Mouse (Mus musculus) embryonic facial prominence, embryonic 11.5 days (tissue): ENCODE measurements around the gene Il17rd. TPM values are rescaled to one million over a fixed set of nuclear protein-coding genes. Genes with fewer than 3 reads are reported as not detected.

ENCODE experiments used
- ATAC-seq: fragments of 200-750 bp; cut with Nextera tagmentation; replicated peaks from 2 replicates; pipeline ENCODE4 v1.8.0; 2017; ENCODE audit warnings: low read depth; ENCODE audit not compliant: insufficient number of reproducible peaks, low FRiP score, low TSS enrichment
- DNase-seq: peaks from one replicate; pipeline ENCODE4 v3.0.0-alpha.2; 2015; ENCODE audit warnings: low spot score
- H3K27ac ChIP-seq: fragments of 300-500 bp; sonication (generic); replicated peaks from 2 replicates; pipeline ENCODE4 v1.5.1; 2014; ENCODE audit warnings: mild to moderate bottlenecking, low read depth, low read length, control low read depth
- H3K27me3 ChIP-seq: fragments of 300-500 bp; sonication (generic); 2 replicates; pipeline ENCODE4 v1.6.1; 2014; ENCODE audit warnings: mild to moderate bottlenecking, low read length, moderate library complexity, mixed read lengths; ENCODE audit not compliant: control insufficient read depth, insufficient read depth
- H3K36me3 ChIP-seq: fragments of 300-500 bp; sonication (generic); replicated peaks from 2 replicates; pipeline ENCODE4 v1.6.1; 2014; ENCODE audit warnings: low read depth, mild to moderate bottlenecking, low read length, moderate library complexity, mixed read lengths; ENCODE audit not compliant: control insufficient read depth, insufficient read depth
- H3K4me1 ChIP-seq: fragments of 300-500 bp; sonication (generic); 2 replicates; pipeline ENCODE4 v1.6.1; 2014; ENCODE audit warnings: low read length, mixed read lengths; ENCODE audit not compliant: control insufficient read depth, insufficient read depth
- H3K4me2 ChIP-seq: fragments of 300-500 bp; sonication (generic); 2 replicates; pipeline ENCODE4 v1.6.1; 2014; ENCODE audit warnings: low read depth, mild to moderate bottlenecking, control low read depth, low read length, moderate library complexity
- H3K4me3 ChIP-seq: fragments of 300-500 bp; sonication (generic); 2 replicates; pipeline ENCODE4 v1.5.1; 2014; ENCODE audit warnings: low read depth, low read length, control low read depth
- H3K9ac ChIP-seq: fragments of 300-500 bp; sonication (generic); replicated peaks from 2 replicates; pipeline ENCODE4 v1.6.1; 2014; ENCODE audit warnings: mild to moderate bottlenecking, control low read depth, low read length
- H3K9me3 ChIP-seq: fragments of 300-500 bp; sonication (generic); replicated peaks from 2 replicates; pipeline ENCODE4 v1.6.1; 2016; ENCODE audit warnings: mild to moderate bottlenecking, low read length, inconsistent platforms, mixed read lengths; ENCODE audit not compliant: control insufficient read depth
- WGBS: fragments of 180-500 bp; shearing (Covaris S2); extraction: QIAGEN DNeasy Blood & Tissue Kit; methylation state at CpG from one replicate; pipeline ENCODE4 v1.1.7; 2014; 5-methylcytosine and 5-hydroxymethylcytosine counted together
- polyA plus RNA-seq: library from polyadenylated mRNA; unstranded; fragments of >200 nt; fragmentation: Nextera tagmentation; extraction: Ambion mirVana; gene quantifications from 2 replicates; pipeline ENCODE4 v1.2.1, GENCODE M21; 2014

Il17rd gene
- polyA plus RNA-seq, 1 experiment from 2014 or later = 6.9 TPM

DNA sequence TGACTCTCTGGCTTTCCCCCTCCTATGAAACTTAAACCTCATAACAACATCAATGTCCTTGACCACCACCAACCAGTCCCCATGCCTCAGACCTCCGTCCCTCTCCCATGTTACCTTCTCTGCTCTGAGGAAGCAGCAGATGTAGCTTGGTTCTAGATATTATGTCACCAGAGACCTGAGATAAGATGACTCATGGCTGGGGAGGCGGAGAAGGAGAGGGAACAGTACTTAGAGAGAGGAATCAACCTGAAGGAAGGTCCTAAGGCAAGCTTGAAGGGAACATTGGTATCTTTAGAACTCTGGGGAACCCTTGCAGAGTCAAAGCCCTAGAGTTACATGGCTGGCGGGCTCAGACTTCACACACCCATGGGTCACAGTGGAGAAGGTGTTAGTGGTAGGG, 101.2 kb downstream of the Il17rd start:
- H3K27me3 ChIP-seq = no peaks in the 10 kb centered on the region
- H3K36me3 ChIP-seq = no peaks in the 10 kb centered on the region
- no peaks in the 10 kb centered on the region for H3K9me3 ChIP-seq
- no peak for ATAC-seq
- H3K9ac ChIP-seq = no peak overlapping the region
- DNase-seq = no peak
- H3K27ac ChIP-seq = no peak overlapping the region
- no peak overlapping the region for H3K4me2 ChIP-seq
- H3K4me3 ChIP-seq = no peak overlapping the region
- WGBS = 88% methylated on average over 3 of the region's 3 CpGs
- no peaks in the 10 kb centered on the region for H3K4me1 ChIP-seq

DNA sequence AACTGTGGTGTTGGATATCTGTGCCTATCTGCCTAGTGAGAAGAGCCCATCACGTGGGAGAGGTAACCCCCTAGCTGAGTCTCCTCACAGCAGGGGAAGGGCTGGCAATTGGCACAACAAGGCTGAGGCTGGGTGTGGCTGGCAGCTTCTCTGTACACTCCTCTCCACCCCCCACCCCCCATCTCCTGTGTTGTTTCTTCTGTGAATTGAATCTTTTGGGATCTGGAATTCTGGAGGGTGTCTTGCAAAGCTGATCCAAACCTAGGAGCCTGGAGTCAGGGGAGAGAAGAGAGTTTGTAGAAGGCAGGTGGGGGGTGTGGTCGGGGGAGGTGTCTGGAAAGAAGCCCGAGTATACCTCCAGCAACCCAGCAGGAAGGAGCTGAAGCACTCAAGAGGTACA, 102.7 kb downstream of the Il17rd start:
- Histone ChIP-seq H3K9ac (no peak overlapping the region), H3K27me3 (no peaks in the 10 kb centered on the region), H3K4me2 (no peak overlapping the region), H3K36me3 (no peaks in the 10 kb centered on the region), H3K4me1 (no peaks in the 10 kb centered on the region), H3K27ac (no peak overlapping the region), H3K4me3 (no peak overlapping the region), H3K9me3 (no peaks in the 10 kb centered on the region)
- ATAC-seq (no peak), DNase-seq (no peak)
- 21% methylated on average over 3 of the region's 3 CpGs for WGBS

DNA sequence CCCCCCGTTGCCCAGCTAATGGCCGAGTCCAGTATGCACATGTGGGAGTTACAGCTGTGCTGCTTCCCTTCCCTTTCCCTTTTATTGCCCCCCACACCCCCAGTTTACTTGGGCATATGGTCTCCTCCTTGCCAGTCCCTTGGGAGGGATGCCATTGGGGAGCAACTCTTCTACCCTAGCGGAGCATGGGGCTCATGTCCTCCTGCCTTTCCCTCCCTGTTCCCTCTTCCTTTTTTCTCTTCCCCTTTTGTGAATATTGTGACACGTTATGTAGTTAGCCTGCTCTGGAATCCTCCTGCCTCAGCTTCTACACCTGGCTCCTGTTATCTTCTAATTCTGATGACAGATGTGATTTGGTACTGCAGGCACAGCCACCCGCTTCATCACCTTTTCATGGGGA, 103.9 kb downstream of the Il17rd start:
- no peak overlapping the region for H3K9ac ChIP-seq
- no peaks in the 10 kb centered on the region for H3K27me3 ChIP-seq
- H3K9me3 ChIP-seq = no peaks in the 10 kb centered on the region
- no peak overlapping the region for H3K4me2 ChIP-seq
- H3K4me3 ChIP-seq = no peak overlapping the region
- H3K27ac ChIP-seq = no peak overlapping the region
- DNase-seq (no peak), ATAC-seq (no peak)
- WGBS = 88% methylated on average over 5 of the region's 5 CpGs
- H3K36me3 ChIP-seq = no peaks in the 10 kb centered on the region
- H3K4me1 ChIP-seq = no peaks in the 10 kb centered on the region

DNA sequence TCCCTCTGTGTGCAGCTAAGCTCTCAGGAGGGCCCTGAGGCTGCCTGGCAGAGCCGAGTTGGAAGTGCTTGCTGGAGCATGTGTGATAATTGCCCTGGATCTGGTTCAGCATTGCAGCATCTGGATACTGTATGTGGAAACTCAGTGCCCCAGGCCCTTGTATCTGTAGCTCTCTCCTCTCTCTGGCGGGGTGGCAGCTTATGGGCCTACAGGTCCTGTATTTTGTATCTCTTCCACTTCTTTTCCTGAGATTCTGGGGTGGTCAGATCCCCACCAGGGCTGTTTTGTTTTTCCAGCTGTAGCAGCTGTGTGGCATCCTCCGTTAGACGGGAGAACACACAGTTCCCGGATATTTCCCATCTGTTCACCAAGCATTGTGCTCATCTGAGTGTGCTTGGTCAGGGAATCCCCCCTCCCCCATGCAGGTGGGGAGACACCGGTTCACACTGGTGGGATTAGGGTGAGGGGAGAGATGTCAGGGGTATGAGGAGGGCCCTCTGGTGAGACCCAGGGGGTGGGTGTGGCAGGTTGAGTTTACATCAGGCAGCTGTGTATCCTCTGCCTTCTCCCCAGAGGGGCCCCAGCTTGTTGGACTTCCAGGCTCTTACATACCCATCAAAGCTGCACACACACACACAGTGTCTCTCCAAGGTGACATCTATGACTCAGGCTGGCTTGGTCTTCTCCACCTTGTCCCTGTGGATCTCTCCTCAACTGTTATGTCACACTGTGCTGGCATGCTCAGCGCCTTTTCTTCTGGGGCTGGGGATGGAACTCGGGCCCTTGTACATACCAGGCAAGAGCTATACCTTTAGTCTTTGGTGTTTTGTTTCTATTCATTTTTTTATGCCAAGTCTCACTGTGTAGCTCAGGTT, 106.7 kb downstream of the Il17rd start:
- H3K27ac ChIP-seq = no peak overlapping the region
- ATAC-seq = 0 out of 2 replicates have a peak, but pooled peaks have one; percentile 29
- H3K4me1 ChIP-seq = no peaks in the 10 kb centered on the region; the same call in 1 of the 2 replicates
- no peaks in the 10 kb centered on the region for H3K9me3 ChIP-seq
- no peak overlapping the region for H3K4me2 ChIP-seq
- H3K27me3 ChIP-seq = no peaks in the 10 kb centered on the region
- no peak overlapping the region for H3K9ac ChIP-seq
- peak; percentile 43 for DNase-seq
- H3K36me3 ChIP-seq = no peaks in the 10 kb centered on the region
- WGBS = 47% methylated on average over 8 of the region's 8 CpGs
- no peak overlapping the region for H3K4me3 ChIP-seq

DNA sequence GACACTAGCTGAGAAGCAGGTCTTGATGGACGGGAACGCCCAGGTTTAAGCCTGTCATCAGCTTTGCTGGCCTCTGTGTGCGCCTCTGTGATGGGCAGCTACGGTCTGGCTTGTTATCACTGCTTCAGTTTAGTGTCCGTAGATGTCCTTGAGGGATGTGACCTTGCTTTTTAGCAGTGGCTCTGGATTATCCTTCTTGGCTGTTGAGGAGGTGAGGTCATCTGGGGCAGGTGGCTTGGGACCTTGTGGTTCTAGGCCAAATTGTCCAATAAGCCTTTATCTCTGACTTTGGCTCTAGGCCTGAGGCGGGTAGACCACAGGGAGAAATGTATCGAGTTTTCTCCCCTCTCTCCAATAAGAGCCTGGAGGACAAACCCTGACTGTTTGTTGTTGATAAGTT, 109.0 kb downstream of the Il17rd start:
- Histone ChIP-seq H3K27ac (no peak overlapping the region), H3K4me2 (no peak overlapping the region), H3K9me3 (no peaks in the 10 kb centered on the region), H3K27me3 (no peaks in the 10 kb centered on the region), H3K4me1 (no peaks in the 10 kb centered on the region; the same call in 1 of the 2 replicates), H3K36me3 (no peaks in the 10 kb centered on the region), H3K9ac (no peak overlapping the region), H3K4me3 (no peak overlapping the region)
- ATAC-seq (no peak), DNase-seq (no peak)
- 88% methylated on average over 7 of the region's 7 CpGs for WGBS

- Histone ChIP-seq H3K9ac (no peak overlapping the region), H3K27me3 (no peaks in the 10 kb centered on the region), H3K4me2 (no peak overlapping the region), H3K4me3 (no peak overlapping the region), H3K4me1 (no peaks in the 10 kb centered on the region; the same call in 1 of the 2 replicates), H3K9me3 (no peaks in the 10 kb centered on the region), H3K27ac (no peak overlapping the region), H3K36me3 (no peaks in the 10 kb centered on the region)
- WGBS = 91% methylated on average over 5 of the region's 5 CpGs
- no peak for ATAC-seq
- no peak for DNase-seq
Measured at GRCm38 (mm10) chr14:27149401-27149800, 110.7 kb downstream of the Il17rd start.

DNA sequence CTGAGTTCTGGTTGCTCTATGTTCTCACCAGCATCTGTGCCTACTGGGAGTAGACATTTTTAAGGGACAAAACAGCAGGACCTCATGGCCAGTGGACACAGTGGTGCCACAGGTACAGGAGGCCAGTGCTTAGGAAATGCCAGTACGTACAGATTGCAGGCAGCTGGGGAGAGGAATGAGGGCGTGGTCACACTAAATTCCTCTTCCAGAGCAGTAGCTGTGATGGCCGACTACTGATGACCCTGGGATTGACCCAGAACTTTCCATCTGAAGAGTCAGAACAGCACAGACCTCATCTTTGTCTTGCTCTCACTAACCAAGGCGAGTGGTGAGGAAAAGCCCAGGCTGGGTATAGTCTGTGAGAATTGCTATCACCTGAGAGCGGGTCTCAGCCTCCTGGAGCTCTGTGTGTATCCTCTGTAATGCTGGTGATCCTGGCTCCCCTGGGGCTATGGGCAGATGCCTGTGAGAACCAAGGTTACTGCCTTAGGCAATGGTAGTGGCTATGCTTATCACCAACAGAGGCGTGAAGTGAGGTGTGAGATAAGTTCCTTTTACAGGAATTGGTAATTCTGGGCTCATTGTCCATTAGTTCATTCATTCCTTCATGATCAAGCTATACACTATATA, 111.4 kb downstream of the Il17rd start:
- no peaks in the 10 kb centered on the region; the same call in 1 of the 2 replicates for H3K4me1 ChIP-seq
- 57% methylated on average over 6 of the region's 6 CpGs for WGBS
- H3K27ac ChIP-seq = no peak overlapping the region
- no peak overlapping the region for H3K4me2 ChIP-seq
- H3K4me3 ChIP-seq = no peak overlapping the region
- DNase-seq (no peak), ATAC-seq (no peak)
- no peaks in the 10 kb centered on the region for H3K9me3 ChIP-seq
- no peak overlapping the region for H3K9ac ChIP-seq
- H3K36me3 ChIP-seq = no peaks in the 10 kb centered on the region
- H3K27me3 ChIP-seq = no peaks in the 10 kb centered on the region

DNA sequence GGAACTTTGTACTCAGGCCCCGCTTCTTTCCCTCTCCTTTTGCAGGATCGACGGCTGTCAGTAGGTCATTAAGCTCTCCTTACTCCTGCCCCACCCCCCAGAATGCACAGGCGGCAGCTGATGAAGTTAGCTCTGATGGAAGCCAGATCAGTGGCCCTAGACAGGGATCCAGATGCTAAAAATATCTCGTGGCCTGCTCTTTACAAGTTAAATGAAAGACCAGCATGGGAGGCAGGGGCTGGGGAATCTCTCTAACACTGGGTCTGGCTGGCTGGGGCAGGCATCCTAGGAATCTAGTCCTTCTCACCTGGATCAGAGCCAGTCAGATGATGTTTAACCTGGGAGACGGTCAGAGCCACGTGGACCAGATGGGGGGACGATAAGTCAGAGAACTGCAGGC, 112.7 kb downstream of the Il17rd start:
- Histone ChIP-seq H3K36me3 (no peaks in the 10 kb centered on the region), H3K9ac (no peak overlapping the region), H3K27me3 (no peaks in the 10 kb centered on the region), H3K4me2 (no peak overlapping the region), H3K9me3 (no peaks in the 10 kb centered on the region), H3K4me3 (no peak overlapping the region), H3K4me1 (no peaks in the 10 kb centered on the region; the same call in 1 of the 2 replicates), H3K27ac (no peak overlapping the region)
- no peak for ATAC-seq
- peak; percentile 61 for DNase-seq
- 34% methylated on average over 8 of the region's 8 CpGs for WGBS
